Mouse (Mus musculus): ENCODE data around the gene Ski.

GRCm38 (mm10) chr4:155151845-155152244, 70.5 kb downstream of the Ski start:
- TF ChIP-seq CTCF (IDR thresholded peaks at IDR 0.05; ENCODE audit: low read depth, low read length), result no peak
- TF ChIP-seq POLR2A (IDR thresholded peaks at IDR 0.05; ENCODE audit: borderline replicate concordance, low read depth, low read length), result no peak

All from bone marrow macrophage, adult 2 months (primary cell).